Mouse (Mus musculus): ENCODE measurements at regions not wholly inside any gene's neighbourhood (a gene's known extent, or its start where the extent isn't known, plus 50 kb on each side); places are given as distances from the start of the nearest gene placed in this dataset.

- ATAC-seq (replicated peaks; ENCODE audit: low FRiP score, poor library complexity, severe bottlenecking) = peak; percentile 99
Observed at GRCm38 (mm10) chr10:81996742-81997536, 51.0 kb upstream of the Zfp873 start.

Data from erythroblast, adult 5-6 weeks (primary cell).